Mouse (Mus musculus) skeletal muscle tissue, adult 2 months (tissue): Measurements from ENCODE around the gene Nrtn.

ENCODE experiments used
- DNase-seq: peaks from one replicate; pipeline ENCODE4 v3.0.0-alpha.2; 2012; ENCODE audit warnings: low read depth, low spot score

Gene Nrtn

GRCm38 (mm10) chr17:56757416-56758123, at the start of gene Nrtn:
Nrtn (minus strand) TSS chr17:56757530.
- peak; percentile 53 for DNase-seq

GRCm38 (mm10) chr17:56805784-56806183, 48.5 kb upstream of the Nrtn start:
- no peak for DNase-seq

- DNase-seq = no peak
Measured at GRCm38 (mm10) chr17:56804952-56805351, 47.6 kb upstream of the Nrtn start.

GRCm38 (mm10) chr17:56802065-56802464, 44.7 kb upstream of the Nrtn start:
- no peak for DNase-seq

- no peak for DNase-seq
Measured at GRCm38 (mm10) chr17:56799276-56799675, 41.9 kb upstream of the Nrtn start.

- DNase-seq = no peak
Measured at GRCm38 (mm10) chr17:56793614-56794319, 36.4 kb upstream of the Nrtn start.

- DNase-seq = no peak
Measured at GRCm38 (mm10) chr17:56792588-56792987, 35.3 kb upstream of the Nrtn start.

- no peak for DNase-seq
Measured at GRCm38 (mm10) chr17:56789286-56789685, 32.0 kb upstream of the Nrtn start.

GRCm38 (mm10) chr17:56788886-56789285, 31.6 kb upstream of the Nrtn start:
- DNase-seq = no peak

- no peak for DNase-seq
Measured at GRCm38 (mm10) chr17:56780291-56780978, 23.1 kb upstream of the Nrtn start.

GRCm38 (mm10) chr17:56778779-56779362, 21.5 kb upstream of the Nrtn start:
- DNase-seq = no peak

GRCm38 (mm10) chr17:56777568-56777967, 20.2 kb upstream of the Nrtn start:
- DNase-seq = no peak

- DNase-seq = no peak
Measured at GRCm38 (mm10) chr17:56769950-56770349, 12.6 kb upstream of the Nrtn start, which contains the start of gene Prr22. Prr22 (plus strand) TSS chr17:56770250.

GRCm38 (mm10) chr17:56768941-56769340, 11.6 kb upstream of the Nrtn start:
- DNase-seq = no peak

- DNase-seq = no peak
Measured at GRCm38 (mm10) chr17:56767531-56768135, 10.3 kb upstream of the Nrtn start.

- no peak for DNase-seq
Measured at GRCm38 (mm10) chr17:56766631-56767405, 9.5 kb upstream of the Nrtn start.

- no peak for DNase-seq
Measured at GRCm38 (mm10) chr17:56765431-56765830, 8.1 kb upstream of the Nrtn start.

- DNase-seq = peak; percentile 90
Measured at GRCm38 (mm10) chr17:56764474-56765354, 7.4 kb upstream of the Nrtn start, which contains the start of gene Dus3l. Dus3l (plus strand) TSS chr17:56764757.

- DNase-seq = no peak
Measured at GRCm38 (mm10) chr17:56763741-56764250, 6.5 kb upstream of the Nrtn start.
